Mouse (Mus musculus): ENCODE results near the gene Hspa12b. TPM values are rescaled to one million over a fixed set of nuclear protein-coding genes. Genes with fewer than 3 reads are reported as not detected.

Hspa12b gene
- total and polyA plus RNA-seq, 3 experiments = 0.56 to 2.0 (median 1.7) TPM

DNA sequence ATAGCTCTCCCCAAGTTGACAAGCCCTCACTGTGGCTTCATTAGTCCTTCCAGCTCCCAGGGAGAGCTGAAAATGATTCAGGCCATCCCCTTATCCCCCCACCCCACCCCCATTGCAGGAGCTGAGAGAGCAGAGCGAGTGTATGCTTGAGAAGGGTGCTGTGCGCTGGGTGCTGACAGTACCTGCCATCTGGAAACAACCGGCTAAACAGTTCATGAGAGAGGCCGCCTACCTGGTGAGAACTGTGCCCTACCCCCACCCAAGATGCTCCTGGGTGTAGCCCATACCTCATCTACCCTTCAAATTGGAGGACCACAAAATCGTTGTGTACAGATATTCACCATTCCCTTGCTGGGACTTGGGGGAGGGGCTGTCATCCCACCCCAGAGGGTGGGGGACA, 12.2 kb downstream of the Hspa12b start:
- peaks cover 4 to 47% of the 10 kb centered on the region in 2 experiments for H3K36me3 ChIP-seq (replicated peaks in 1 of 2; ENCODE audit: control insufficient read depth in 1 of 2, insufficient read depth in 1 of 2, low read length in 1 of 2)
- H3K27ac ChIP-seq (ENCODE audit: insufficient read depth, low read depth) = no peak overlapping the region
- dilution Hi-C loops (cut with MboI; ENCODE audit: extremely low pct_ligation_motif_present, extremely low pct_unique_long_range_greater_than_20kb, low sequenced_read_pairs) (no loop called here), in situ Hi-C loops (cut with MboI; ENCODE audit: low pct_ligation_motif_present, low pct_unique_long_range_greater_than_20kb, low sequenced_read_pairs) (no loop called here)
- H3K79me2 ChIP-seq (replicated peaks; ENCODE audit: control insufficient read depth, extremely low read depth, insufficient read depth, poor library complexity, severe bottlenecking) = no peaks in the 10 kb centered on the region
- no peak for DNase-seq (ENCODE audit: extremely low read depth)
- H3K9me3 ChIP-seq (replicated peaks; ENCODE audit: low read length) = no peaks in the 10 kb centered on the region
- H3K4me2 ChIP-seq (ENCODE audit: insufficient read depth, low read depth, poor library complexity, severe bottlenecking) = no peak overlapping the region
- 0 out of 4 replicates have a peak, but pooled peaks cover 0 to 2% of the 10 kb centered on the region in 2 experiments for H3K4me1 ChIP-seq (ENCODE audit: control insufficient read depth in 1 of 2, insufficient read depth in 2 of 2)
- H3K9ac ChIP-seq (ENCODE audit: insufficient read depth, low read depth) = no peak overlapping the region
- no peaks in the 10 kb centered on the region for H3K27me3 ChIP-seq (replicated peaks)
- H3K4me3 ChIP-seq (replicated peaks in 1 of 3; ENCODE audit: low read depth in 2 of 3, low read length in 2 of 3, poor library complexity in 1 of 3) = no peak overlapping the region
- no peak for TF ChIP-seq USF1 (IDR thresholded peaks at IDR 0.05; ENCODE audit: low read depth, low read length)
- no peak for TF ChIP-seq RCOR1 (conservative IDR thresholded peaks at IDR 0.05; ENCODE audit: low read depth, low read length)
- TF ChIP-seq IRF4 (IDR thresholded peaks at IDR 0.05; ENCODE audit: low read depth, low read length) = no peak
- TF ChIP-seq NELFE (IDR thresholded peaks at IDR 0.05; ENCODE audit: low read depth, low read length) = no peak
- no peak for TF ChIP-seq HCFC1 (IDR thresholded peaks at IDR 0.05; ENCODE audit: low read depth, low read length)
- TF ChIP-seq MAFK (IDR thresholded peaks at IDR 0.05; ENCODE audit: insufficient replicate concordance, low read length) = no peak
- TF ChIP-seq CHD2 (IDR thresholded peaks at IDR 0.05; ENCODE audit: low read length) = no peak
- no peak for TF ChIP-seq ZC3H11A (IDR thresholded peaks at IDR 0.05; ENCODE audit: low read depth, low read length)
- TF ChIP-seq MYC (IDR thresholded peaks at IDR 0.05; ENCODE audit: low read depth, low read length) = no peak
- no peak for TF ChIP-seq E2F4 (IDR thresholded peaks at IDR 0.05; ENCODE audit: insufficient replicate concordance, low read depth, low read length)

DNA sequence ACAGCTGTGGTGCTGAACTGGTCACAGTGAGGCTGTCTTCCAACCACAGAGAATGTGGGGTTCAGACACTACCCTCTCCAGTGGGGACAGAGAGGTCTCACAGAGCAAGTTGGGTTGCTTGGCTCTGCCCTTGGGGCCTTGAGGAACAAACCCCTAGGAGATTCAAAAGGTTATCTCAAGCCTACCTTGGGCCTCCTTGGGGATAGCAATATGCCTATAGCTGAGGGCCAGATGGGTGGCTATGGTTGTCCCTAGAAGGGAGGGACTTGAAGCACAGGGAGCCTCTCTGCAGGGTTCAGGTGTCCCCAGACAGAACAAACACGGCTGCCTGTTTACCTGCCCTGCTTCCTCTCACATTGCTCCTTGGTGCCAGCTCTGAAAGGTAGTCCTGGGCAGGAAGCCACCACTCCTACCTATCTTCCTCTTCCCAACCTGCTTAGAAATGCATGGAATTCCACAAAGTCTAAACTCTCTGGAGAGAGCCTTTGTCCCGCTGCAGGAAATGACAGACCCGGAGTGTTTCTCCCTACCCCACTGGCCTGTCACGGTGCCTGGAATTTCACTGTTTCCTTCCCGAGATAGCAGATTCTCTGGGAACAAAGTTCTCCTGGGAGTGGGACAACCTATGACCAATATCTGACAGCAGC, 12.9 kb downstream of the Hspa12b start:
- 0 out of 4 replicates have a peak, but pooled peaks cover 0 to 2% of the 10 kb centered on the region in 2 experiments for H3K4me1 ChIP-seq (ENCODE audit: control insufficient read depth in 1 of 2, insufficient read depth in 2 of 2)
- no peak for DNase-seq (ENCODE audit: extremely low read depth)
- no peaks in the 10 kb centered on the region for H3K79me2 ChIP-seq (replicated peaks; ENCODE audit: control insufficient read depth, extremely low read depth, insufficient read depth, poor library complexity, severe bottlenecking)
- no peak overlapping the region for H3K27ac ChIP-seq (ENCODE audit: insufficient read depth, low read depth)
- peaks cover 11 to 50% of the 10 kb centered on the region in 2 experiments for H3K36me3 ChIP-seq (replicated peaks in 1 of 2; ENCODE audit: control insufficient read depth in 1 of 2, insufficient read depth in 1 of 2, low read length in 1 of 2)
- dilution Hi-C loops (cut with MboI; ENCODE audit: extremely low pct_ligation_motif_present, extremely low pct_unique_long_range_greater_than_20kb, low sequenced_read_pairs) = no loop called here
- no peaks in the 10 kb centered on the region for H3K9me3 ChIP-seq (replicated peaks; ENCODE audit: low read length)
- no peaks in the 10 kb centered on the region for H3K27me3 ChIP-seq (replicated peaks)
- TF ChIP-seq ETS1 (conservative IDR thresholded peaks at IDR 0.05; ENCODE audit: low read depth, low read length) = no peak
- no peak for TF ChIP-seq TBP (conservative IDR thresholded peaks at IDR 0.05; ENCODE audit: low read depth, low read length)
- TF ChIP-seq GABPA (IDR thresholded peaks at IDR 0.05; ENCODE audit: insufficient replicate concordance, low read depth, low read length) = no peak
- no peak for TF ChIP-seq IRF4 (IDR thresholded peaks at IDR 0.05; ENCODE audit: low read depth, low read length)
- TF ChIP-seq CTCF (conservative IDR thresholded peaks at IDR 0.05 in 1 of 2, IDR thresholded peaks at IDR 0.05 in 1 of 2; ENCODE audit: low read depth in 2 of 2, low read length in 2 of 2) = no peak
- TF ChIP-seq JUN (IDR thresholded peaks at IDR 0.05; ENCODE audit: insufficient read depth, low read depth, low read length) = no peak
- TF ChIP-seq ELF1 (IDR thresholded peaks at IDR 0.05; ENCODE audit: low read depth, low read length) = no peak
- no peak overlapping the region for H3K9ac ChIP-seq (ENCODE audit: insufficient read depth, low read depth)
- no peak overlapping the region for H3K4me3 ChIP-seq (replicated peaks in 1 of 3; ENCODE audit: low read depth in 2 of 3, low read length in 2 of 3, poor library complexity in 1 of 3)
- in situ Hi-C loops (cut with MboI; ENCODE audit: low pct_ligation_motif_present, low pct_unique_long_range_greater_than_20kb, low sequenced_read_pairs) = no loop called here
- no peak overlapping the region for H3K4me2 ChIP-seq (ENCODE audit: insufficient read depth, low read depth, poor library complexity, severe bottlenecking)
